Mouse (Mus musculus): ENCODE results near the gene Tbl1x. TPM values are rescaled to one million over a fixed set of nuclear protein-coding genes. Genes with fewer than 3 reads are reported as not detected.

Gene Tbl1x
- polyA plus RNA-seq (2014; fragmentation: Nextera tagmentation; extraction: Ambion mirVana), result 46.2 and 49.9 TPM in 2 replicates

DNA sequence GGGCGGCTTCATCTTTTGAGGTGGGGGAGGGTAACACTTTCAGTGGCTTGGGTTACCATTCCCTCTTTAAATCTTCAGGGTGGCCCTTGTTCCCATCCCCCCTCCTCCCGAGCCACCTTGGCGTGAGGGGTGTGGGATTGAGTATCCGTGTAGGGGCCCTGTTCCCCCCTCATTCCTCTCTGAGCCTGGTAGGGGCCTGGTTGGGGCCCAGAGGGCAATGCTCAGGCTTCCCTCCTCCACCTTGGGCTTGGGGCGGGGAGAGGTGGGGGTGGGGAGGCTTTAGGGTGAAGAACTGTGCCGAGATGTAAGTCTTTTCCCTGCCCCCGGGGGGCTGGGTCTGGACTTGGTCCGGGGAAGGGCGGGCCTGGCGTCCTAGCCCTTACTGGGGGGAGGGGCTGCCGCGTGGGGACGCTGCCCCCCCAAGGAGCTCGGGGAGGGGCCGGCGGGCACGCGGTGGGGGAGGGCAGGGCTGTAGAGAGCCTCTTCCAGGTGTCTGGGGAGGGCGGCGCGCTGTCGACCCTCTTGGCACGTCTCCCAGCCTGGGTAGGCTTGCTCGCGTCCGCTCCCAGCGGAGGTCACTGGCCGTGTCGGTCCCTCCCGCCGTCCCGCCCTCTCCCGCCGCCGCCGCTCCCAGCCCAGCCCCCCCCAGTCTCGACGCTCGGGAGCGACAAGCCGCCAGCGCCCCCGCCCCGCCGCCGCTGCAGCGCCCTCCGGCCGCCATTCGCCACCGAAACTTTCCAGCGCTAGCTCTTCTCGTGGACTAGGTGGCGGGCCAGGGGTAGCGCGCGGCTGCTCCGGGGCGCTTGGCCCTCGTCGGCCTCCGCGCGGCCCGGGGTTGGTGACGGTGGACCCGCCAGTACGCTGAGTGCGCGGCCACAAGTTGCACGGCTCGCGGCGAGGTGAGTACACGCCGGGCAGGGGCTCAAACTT, at the start of gene Tbl1x:
TSS of gene Tbl1x (plus strand) at position 643 of the 930 bp plus-strand sequence.
- Histone ChIP-seq H3K9ac (ENCODE audit: low read length) (peak within 1 kb of the TSS; percentile 84), H3K4me1 (ENCODE audit: control insufficient read depth, insufficient read depth, low read length) (no peaks in the 10 kb centered on the region; the same call in 1 of the 2 replicates), H3K4me2 (ENCODE audit: low read length) (peak within 1 kb of the TSS; percentile 59), H3K27me3 (replicated peaks; ENCODE audit: control insufficient read depth, insufficient read depth, low read length) (no peaks in the 10 kb centered on the region), H3K27ac (ENCODE audit: low read depth, low read length) (peak within 1 kb of the TSS; percentile 94), H3K36me3 (ENCODE audit: control insufficient read depth, insufficient read depth, low read length) (no peaks in the 10 kb centered on the region), H3K9me3 (replicated peaks; ENCODE audit: control insufficient read depth, low read length) (no peaks in the 10 kb centered on the region), H3K4me3 (ENCODE audit: low read depth, low read length) (peak within 1 kb of the TSS; percentile 58)
- DNase-seq (ENCODE audit: low spot score) (peak; percentile 82), ATAC-seq (peak; percentile 65)
- 29% methylated on average over 62 of the region's 76 CpGs for WGBS

- Histone ChIP-seq H3K9me3 (replicated peaks; ENCODE audit: control insufficient read depth, low read length) (no peaks in the 10 kb centered on the region), H3K4me3 (ENCODE audit: low read depth, low read length) (no peak overlapping the region), H3K27me3 (replicated peaks; ENCODE audit: control insufficient read depth, insufficient read depth, low read length) (no peaks in the 10 kb centered on the region), H3K27ac (ENCODE audit: low read depth, low read length) (no peak overlapping the region), H3K4me1 (ENCODE audit: control insufficient read depth, insufficient read depth, low read length) (no peaks in the 10 kb centered on the region), H3K4me2 (ENCODE audit: low read length) (no peak overlapping the region), H3K9ac (ENCODE audit: low read length) (no peak overlapping the region), H3K36me3 (ENCODE audit: control insufficient read depth, insufficient read depth, low read length) (no peaks in the 10 kb centered on the region)
- ATAC-seq (no peak), DNase-seq (ENCODE audit: low spot score) (no peak)
- WGBS, result 32% methylated on average over 1 of the region's 1 CpGs
Observed at GRCm38 (mm10) chrX:77469216-77469615, 41.6 kb upstream of the Tbl1x start.

- Histone ChIP-seq H3K4me1 (ENCODE audit: control insufficient read depth, insufficient read depth, low read length) (no peaks in the 10 kb centered on the region), H3K27ac (ENCODE audit: low read depth, low read length) (no peak overlapping the region), H3K4me3 (ENCODE audit: low read depth, low read length) (no peak overlapping the region), H3K9ac (ENCODE audit: low read length) (no peak overlapping the region), H3K36me3 (ENCODE audit: control insufficient read depth, insufficient read depth, low read length) (no peaks in the 10 kb centered on the region), H3K4me2 (ENCODE audit: low read length) (no peak overlapping the region), H3K27me3 (replicated peaks; ENCODE audit: control insufficient read depth, insufficient read depth, low read length) (no peaks in the 10 kb centered on the region), H3K9me3 (replicated peaks; ENCODE audit: control insufficient read depth, low read length) (no peaks in the 10 kb centered on the region)
- no peak for ATAC-seq
- WGBS, result 90% methylated on average over 1 of the region's 1 CpGs
- no peak for DNase-seq (ENCODE audit: low spot score)
Observed at GRCm38 (mm10) chrX:77472858-77473257, 38.0 kb upstream of the Tbl1x start.

GRCm38 (mm10) chrX:77473511-77473910, 37.3 kb upstream of the Tbl1x start:
- H3K27me3 ChIP-seq (replicated peaks; ENCODE audit: control insufficient read depth, insufficient read depth, low read length), result no peaks in the 10 kb centered on the region
- no peak overlapping the region for H3K4me3 ChIP-seq (ENCODE audit: low read depth, low read length)
- H3K4me2 ChIP-seq (ENCODE audit: low read length), result no peak overlapping the region
- no peaks in the 10 kb centered on the region for H3K4me1 ChIP-seq (ENCODE audit: control insufficient read depth, insufficient read depth, low read length)
- H3K9me3 ChIP-seq (replicated peaks; ENCODE audit: control insufficient read depth, low read length), result no peaks in the 10 kb centered on the region
- WGBS, result 86% methylated on average over 1 of the region's 1 CpGs
- no peaks in the 10 kb centered on the region for H3K36me3 ChIP-seq (ENCODE audit: control insufficient read depth, insufficient read depth, low read length)
- H3K27ac ChIP-seq (ENCODE audit: low read depth, low read length), result no peak overlapping the region
- H3K9ac ChIP-seq (ENCODE audit: low read length), result no peak overlapping the region
- ATAC-seq (no peak), DNase-seq (ENCODE audit: low spot score) (no peak)

DNA sequence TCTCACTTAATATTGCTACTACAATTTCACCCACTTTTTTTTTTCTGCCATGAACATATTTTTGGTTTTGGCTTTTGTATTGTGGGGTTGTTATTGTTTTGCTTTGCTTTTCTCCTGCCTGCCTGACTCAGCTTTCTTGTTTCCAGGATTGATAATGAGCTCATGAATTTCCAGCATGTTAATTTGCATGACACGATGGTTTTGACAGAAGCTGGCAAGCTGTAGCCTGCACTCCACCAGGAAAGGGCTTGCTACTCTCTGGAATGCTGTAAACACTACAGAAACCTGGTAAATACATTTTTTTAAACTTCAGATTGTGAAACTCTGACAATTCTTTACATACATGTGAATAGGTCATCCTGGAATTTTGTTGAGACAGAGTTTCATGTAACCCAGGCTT, 36.3 kb upstream of the Tbl1x start:
- Histone ChIP-seq H3K27me3 (replicated peaks; ENCODE audit: control insufficient read depth, insufficient read depth, low read length) (no peaks in the 10 kb centered on the region), H3K4me3 (ENCODE audit: low read depth, low read length) (no peak overlapping the region), H3K27ac (ENCODE audit: low read depth, low read length) (no peak overlapping the region), H3K4me2 (ENCODE audit: low read length) (no peak overlapping the region), H3K4me1 (ENCODE audit: control insufficient read depth, insufficient read depth, low read length) (no peaks in the 10 kb centered on the region), H3K36me3 (ENCODE audit: control insufficient read depth, insufficient read depth, low read length) (no peaks in the 10 kb centered on the region), H3K9me3 (replicated peaks; ENCODE audit: control insufficient read depth, low read length) (no peaks in the 10 kb centered on the region), H3K9ac (ENCODE audit: low read length) (no peak overlapping the region)
- ATAC-seq, result peak; percentile 54; the same call in 1 of the 2 replicates
- 21% methylated on average over 1 of the region's 1 CpGs for WGBS
- DNase-seq (ENCODE audit: low spot score), result peak; percentile 50

GRCm38 (mm10) chrX:77477526-77477925, 33.3 kb upstream of the Tbl1x start:
- no peak for DNase-seq (ENCODE audit: low spot score)
- Histone ChIP-seq H3K27me3 (replicated peaks; ENCODE audit: control insufficient read depth, insufficient read depth, low read length) (no peaks in the 10 kb centered on the region), H3K27ac (ENCODE audit: low read depth, low read length) (no peak overlapping the region), H3K4me2 (ENCODE audit: low read length) (no peak overlapping the region), H3K4me3 (ENCODE audit: low read depth, low read length) (no peak overlapping the region), H3K9me3 (replicated peaks; ENCODE audit: control insufficient read depth, low read length) (no peaks in the 10 kb centered on the region), H3K36me3 (ENCODE audit: control insufficient read depth, insufficient read depth, low read length) (no peaks in the 10 kb centered on the region), H3K4me1 (ENCODE audit: control insufficient read depth, insufficient read depth, low read length) (no peaks in the 10 kb centered on the region), H3K9ac (ENCODE audit: low read length) (no peak overlapping the region)
- 82% methylated on average over 2 of the region's 2 CpGs for WGBS
- no peak for ATAC-seq

DNA sequence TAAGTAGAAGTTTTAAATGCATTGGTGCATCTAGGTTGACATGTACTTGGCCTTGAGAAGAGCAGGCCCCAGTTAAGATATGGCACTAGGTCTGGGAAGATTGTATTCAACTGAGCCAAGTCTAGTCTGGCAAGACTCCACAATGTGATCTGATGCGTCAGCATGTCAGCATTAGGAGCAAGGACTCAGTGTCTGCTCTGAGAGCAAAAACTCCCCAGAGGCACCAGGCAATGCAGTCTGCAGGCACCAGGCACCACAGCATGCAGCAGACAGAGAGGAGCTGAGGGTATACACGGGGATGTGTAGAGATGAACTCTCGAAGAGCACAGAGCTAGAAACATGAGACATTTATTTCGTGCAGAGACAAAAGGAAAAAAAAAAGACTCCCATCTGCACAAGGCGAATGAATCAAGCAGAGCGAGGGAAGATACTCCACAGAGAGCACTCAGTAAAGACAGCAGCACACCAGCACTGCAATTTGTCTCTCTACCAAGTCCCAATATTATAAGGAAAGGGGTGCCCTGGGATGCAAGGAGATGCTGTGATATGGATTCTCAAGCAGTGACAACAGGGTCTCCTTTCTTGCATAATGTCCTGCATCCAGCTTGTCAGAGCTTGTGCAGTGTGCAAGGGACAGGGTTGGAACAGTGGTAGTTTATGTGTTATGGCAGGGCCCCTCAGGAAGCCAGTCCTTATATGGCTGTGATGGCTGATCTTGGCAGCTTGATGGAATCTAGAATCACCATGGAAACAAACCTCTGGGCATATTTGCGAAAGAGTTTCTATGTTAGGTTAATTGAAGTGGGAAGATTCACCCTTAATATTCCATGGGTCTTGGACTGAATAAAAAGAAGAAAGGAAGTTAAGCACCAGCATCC, 22.7 kb upstream of the Tbl1x start:
- H3K9me3 ChIP-seq (replicated peaks; ENCODE audit: control insufficient read depth, low read length), result no peaks in the 10 kb centered on the region
- 76% methylated on average over 7 of the region's 7 CpGs for WGBS
- peak; percentile 23 for DNase-seq (ENCODE audit: low spot score)
- H3K4me1 ChIP-seq (ENCODE audit: control insufficient read depth, insufficient read depth, low read length), result no peaks in the 10 kb centered on the region
- no peak overlapping the region for H3K4me3 ChIP-seq (ENCODE audit: low read depth, low read length)
- H3K27me3 ChIP-seq (replicated peaks; ENCODE audit: control insufficient read depth, insufficient read depth, low read length), result no peaks in the 10 kb centered on the region
- no peaks in the 10 kb centered on the region for H3K36me3 ChIP-seq (ENCODE audit: control insufficient read depth, insufficient read depth, low read length)
- H3K9ac ChIP-seq (ENCODE audit: low read length), result no peak overlapping the region
- ATAC-seq, result no peak
- H3K4me2 ChIP-seq (ENCODE audit: low read length), result no peak overlapping the region
- H3K27ac ChIP-seq (ENCODE audit: low read depth, low read length), result no peak overlapping the region

GRCm38 (mm10) chrX:77490127-77490526, 20.7 kb upstream of the Tbl1x start:
- WGBS, result 44% methylated on average over 1 of the region's 1 CpGs
- Histone ChIP-seq H3K4me2 (ENCODE audit: low read length) (no peak overlapping the region), H3K9ac (ENCODE audit: low read length) (no peak overlapping the region), H3K27me3 (replicated peaks; ENCODE audit: control insufficient read depth, insufficient read depth, low read length) (no peaks in the 10 kb centered on the region), H3K36me3 (ENCODE audit: control insufficient read depth, insufficient read depth, low read length) (no peaks in the 10 kb centered on the region), H3K4me3 (ENCODE audit: low read depth, low read length) (no peak overlapping the region), H3K9me3 (replicated peaks; ENCODE audit: control insufficient read depth, low read length) (no peaks in the 10 kb centered on the region), H3K27ac (ENCODE audit: low read depth, low read length) (no peak overlapping the region), H3K4me1 (ENCODE audit: control insufficient read depth, insufficient read depth, low read length) (no peaks in the 10 kb centered on the region)
- ATAC-seq (no peak), DNase-seq (ENCODE audit: low spot score) (no peak)

Data from forebrain, embryonic 14.5 days (tissue).